Mouse (Mus musculus): ENCODE results near the gene Col6a6. TPM values are rescaled to one million over a fixed set of nuclear protein-coding genes. Genes with fewer than 3 reads are reported as not detected.
A peak's percentile ranks its signal among the peaks of the same experiment; 100 is the strongest.

Gene Col6a6
- total and polyA plus RNA-seq, 3 experiments, result not detected

GRCm38 (mm10) chr9:105871643-105872042 lies 43.7 kb upstream of the Col6a6 start:
- Histone ChIP-seq H3K9ac (ENCODE audit: control insufficient read depth, low read depth, low read length, poor library complexity, severe bottlenecking) (no peak overlapping the region), H3K4me1 (ENCODE audit: control insufficient read depth in 1 of 2, insufficient read depth in 2 of 2, low read length in 2 of 2) (no peaks in the 10 kb centered on the region), H3K9me3 (replicated peaks; ENCODE audit: insufficient read depth, low read length) (no peaks in the 10 kb centered on the region), H3K4me3 (ENCODE audit: control insufficient read depth in 1 of 2, insufficient read depth in 1 of 2, low read depth in 2 of 2, low read length in 2 of 2) (no peak overlapping the region), H3K27me3 (ENCODE audit: control insufficient read depth in 1 of 2, insufficient read depth in 2 of 2, low read length in 2 of 2) (no peaks in the 10 kb centered on the region), H3K27ac (ENCODE audit: control insufficient read depth, low read depth, low read length) (no peak overlapping the region), H3K36me3 (ENCODE audit: control insufficient read depth in 1 of 2, insufficient read depth in 2 of 2, low read length in 2 of 2) (no peaks in the 10 kb centered on the region), H3K79me2 (ENCODE audit: control insufficient read depth, insufficient read depth, low read length, poor library complexity) (no peaks in the 10 kb centered on the region)
- DNase-seq (ENCODE audit: low read depth, low spot score), result no peak
- no peak for TF ChIP-seq USF1 (IDR thresholded peaks at IDR 0.05; ENCODE audit: low read depth, low read length)
- TF ChIP-seq MXI1 (IDR thresholded peaks at IDR 0.05; ENCODE audit: low read depth, low read length), result no peak
- TF ChIP-seq GATA1 (IDR thresholded peaks at IDR 0.05; ENCODE audit: low read depth, low read length), result no peak

- peak; percentile 9 for DNase-seq (ENCODE audit: low read depth, low spot score)
- no peak overlapping the region for H3K9ac ChIP-seq (ENCODE audit: control insufficient read depth, low read depth, low read length, poor library complexity, severe bottlenecking)
- no peaks in the 10 kb centered on the region for H3K4me1 ChIP-seq (ENCODE audit: control insufficient read depth in 1 of 2, insufficient read depth in 2 of 2, low read length in 2 of 2)
- no peaks in the 10 kb centered on the region for H3K79me2 ChIP-seq (ENCODE audit: control insufficient read depth, insufficient read depth, low read length, poor library complexity)
- H3K27me3 ChIP-seq (ENCODE audit: control insufficient read depth in 1 of 2, insufficient read depth in 2 of 2, low read length in 2 of 2), result no peaks in the 10 kb centered on the region
- H3K36me3 ChIP-seq (ENCODE audit: control insufficient read depth in 1 of 2, insufficient read depth in 2 of 2, low read length in 2 of 2), result no peaks in the 10 kb centered on the region
- no peak overlapping the region for H3K4me3 ChIP-seq (ENCODE audit: control insufficient read depth in 1 of 2, insufficient read depth in 1 of 2, low read depth in 2 of 2, low read length in 2 of 2)
- H3K9me3 ChIP-seq (replicated peaks; ENCODE audit: insufficient read depth, low read length), result no peaks in the 10 kb centered on the region
- H3K27ac ChIP-seq (ENCODE audit: control insufficient read depth, low read depth, low read length), result no peak overlapping the region
- TF ChIP-seq CTCF (IDR thresholded peaks at IDR 0.05 in 2 of 3, conservative IDR thresholded peaks at IDR 0.05 in 1 of 3; ENCODE audit: control insufficient read depth in 1 of 3, insufficient read depth in 1 of 3, low read depth in 2 of 3, low read length in 3 of 3, poor library complexity in 1 of 3, severe bottlenecking in 1 of 3), result peak; percentile 37 to 50 (median 41)
- TF ChIP-seq MYB (IDR thresholded peaks at IDR 0.05; ENCODE audit: low read depth, low read length), result no peak
- TF ChIP-seq GABPA (IDR thresholded peaks at IDR 0.05; ENCODE audit: low read depth, low read length), result no peak
- no peak for TF ChIP-seq CHD1 (IDR thresholded peaks at IDR 0.05; ENCODE audit: low read depth, low read length)
- no peak for TF ChIP-seq ZC3H11A (IDR thresholded peaks at IDR 0.05; ENCODE audit: low read depth, low read length)
- TF ChIP-seq SMC3 (IDR thresholded peaks at IDR 0.05; ENCODE audit: low read depth, low read length), result peak; percentile 11; the same call in 1 of the 2 replicates
- TF ChIP-seq RAD21 (IDR thresholded peaks at IDR 0.05; ENCODE audit: low read depth, low read length), result peak; percentile 42
Observed at GRCm38 (mm10) chr9:105857773-105858172, 29.8 kb upstream of the Col6a6 start.

GRCm38 (mm10) chr9:105852778-105853065 lies 24.8 kb upstream of the Col6a6 start:
- TF ChIP-seq GATA1 (IDR thresholded peaks at IDR 0.05; ENCODE audit: low read depth, low read length), result no peak
- TF ChIP-seq RCOR1 (IDR thresholded peaks at IDR 0.05; ENCODE audit: low read depth, low read length), result no peak
- TF ChIP-seq E2F4 (IDR thresholded peaks at IDR 0.05; ENCODE audit: borderline replicate concordance, low read depth, low read length), result no peak
- TF ChIP-seq ELF1 (IDR thresholded peaks at IDR 0.05; ENCODE audit: low read depth, low read length), result no peak
- TF ChIP-seq TAL1 (IDR thresholded peaks at IDR 0.05; ENCODE audit: low read length), result no peak
- no peak for TF ChIP-seq NELFE (IDR thresholded peaks at IDR 0.05; ENCODE audit: low read depth, low read length)
- TF ChIP-seq ZNF384 (IDR thresholded peaks at IDR 0.05; ENCODE audit: low read depth, low read length), result no peak
- TF ChIP-seq JUND (IDR thresholded peaks at IDR 0.05; ENCODE audit: low read depth, low read length), result no peak
- TF ChIP-seq ZC3H11A (IDR thresholded peaks at IDR 0.05; ENCODE audit: low read depth, low read length), result no peak
- TF ChIP-seq CHD1 (IDR thresholded peaks at IDR 0.05; ENCODE audit: low read depth, low read length), result no peak
- no peak for TF ChIP-seq POLR2A (IDR thresholded peaks at IDR 0.05; ENCODE audit: control insufficient read depth in 1 of 2, insufficient read depth in 1 of 2, low read depth in 1 of 2, low read length in 2 of 2, poor library complexity in 1 of 2)
- no peak for TF ChIP-seq CHD2 (IDR thresholded peaks at IDR 0.05; ENCODE audit: low read length)
- TF ChIP-seq MXI1 (IDR thresholded peaks at IDR 0.05; ENCODE audit: low read depth, low read length), result no peak
- no peak for TF ChIP-seq USF2 (IDR thresholded peaks at IDR 0.05; ENCODE audit: borderline replicate concordance in 1 of 2, insufficient read depth in 1 of 2, low read depth in 1 of 2, low read length in 2 of 2)
- TF ChIP-seq TBP (IDR thresholded peaks at IDR 0.05; ENCODE audit: low read depth, low read length), result no peak
- no peak for TF ChIP-seq POLR2AphosphoS5 (IDR thresholded peaks at IDR 0.05; ENCODE audit: borderline replicate concordance, low read depth, low read length)
- TF ChIP-seq ZMIZ1 (IDR thresholded peaks at IDR 0.05; ENCODE audit: low read depth, low read length), result no peak
- TF ChIP-seq MEF2A (IDR thresholded peaks at IDR 0.05; ENCODE audit: extremely low read depth, insufficient replicate concordance, low read depth, low read length, poor library complexity, severe bottlenecking), result no peak
- TF ChIP-seq MAZ (IDR thresholded peaks at IDR 0.05; ENCODE audit: low read depth, low read length), result no peak

More at GRCm38 (mm10) chr9:105852778-105853065, 24.8 kb upstream of the Col6a6 start:
- H3K27ac ChIP-seq (ENCODE audit: control insufficient read depth, low read depth, low read length), result no peak overlapping the region
- H3K9me3 ChIP-seq (replicated peaks; ENCODE audit: insufficient read depth, low read length), result no peaks in the 10 kb centered on the region
- H3K4me1 ChIP-seq (ENCODE audit: control insufficient read depth in 1 of 2, insufficient read depth in 2 of 2, low read length in 2 of 2), result no peaks in the 10 kb centered on the region
- no peak for DNase-seq (ENCODE audit: low read depth, low spot score)
- H3K79me2 ChIP-seq (ENCODE audit: control insufficient read depth, insufficient read depth, low read length, poor library complexity), result no peaks in the 10 kb centered on the region
- H3K36me3 ChIP-seq (ENCODE audit: control insufficient read depth in 1 of 2, insufficient read depth in 2 of 2, low read length in 2 of 2), result no peaks in the 10 kb centered on the region
- no peaks in the 10 kb centered on the region for H3K27me3 ChIP-seq (ENCODE audit: control insufficient read depth in 1 of 2, insufficient read depth in 2 of 2, low read length in 2 of 2)
- no peak overlapping the region for H3K9ac ChIP-seq (ENCODE audit: control insufficient read depth, low read depth, low read length, poor library complexity, severe bottlenecking)
- no peak overlapping the region for H3K4me3 ChIP-seq (ENCODE audit: control insufficient read depth in 1 of 2, insufficient read depth in 1 of 2, low read depth in 2 of 2, low read length in 2 of 2)
